Mouse (Mus musculus) left cerebral cortex, adult 18-20 months (tissue): ENCODE measurements around the gene Mgarp. TPM values are rescaled to one million over a fixed set of nuclear protein-coding genes. Genes with fewer than 3 reads are reported as not detected.

Experiments
- DNase-seq, 2 experiments: peaks; one replicate each; pipeline ENCODE4 v3.0.0; 2021 to 2022; ENCODE audit warnings: low spot score in 2 of 2, mixed read lengths in 1 of 2
- total RNA-seq, 2 experiments: library from RNA; stranded (reverse); gene quantifications; 2 replicates each; pipeline ENCODE4 v1.2.3; 2021

Mgarp gene
- total RNA-seq, 2 experiments from 2014 or later = not detected

- peak; percentile 65 to 81 for DNase-seq
Measured at GRCm38 (mm10) chr3:51341268-51342081, 55.1 kb downstream of the Mgarp start.

GRCm38 (mm10) chr3:51340552-51341267, 55.8 kb downstream of the Mgarp start, which contains the start of gene Elf2:
TSS of gene Elf2 (minus strand) at chr3:51340663.
- DNase-seq = peak; percentile 73 to 87

DNA sequence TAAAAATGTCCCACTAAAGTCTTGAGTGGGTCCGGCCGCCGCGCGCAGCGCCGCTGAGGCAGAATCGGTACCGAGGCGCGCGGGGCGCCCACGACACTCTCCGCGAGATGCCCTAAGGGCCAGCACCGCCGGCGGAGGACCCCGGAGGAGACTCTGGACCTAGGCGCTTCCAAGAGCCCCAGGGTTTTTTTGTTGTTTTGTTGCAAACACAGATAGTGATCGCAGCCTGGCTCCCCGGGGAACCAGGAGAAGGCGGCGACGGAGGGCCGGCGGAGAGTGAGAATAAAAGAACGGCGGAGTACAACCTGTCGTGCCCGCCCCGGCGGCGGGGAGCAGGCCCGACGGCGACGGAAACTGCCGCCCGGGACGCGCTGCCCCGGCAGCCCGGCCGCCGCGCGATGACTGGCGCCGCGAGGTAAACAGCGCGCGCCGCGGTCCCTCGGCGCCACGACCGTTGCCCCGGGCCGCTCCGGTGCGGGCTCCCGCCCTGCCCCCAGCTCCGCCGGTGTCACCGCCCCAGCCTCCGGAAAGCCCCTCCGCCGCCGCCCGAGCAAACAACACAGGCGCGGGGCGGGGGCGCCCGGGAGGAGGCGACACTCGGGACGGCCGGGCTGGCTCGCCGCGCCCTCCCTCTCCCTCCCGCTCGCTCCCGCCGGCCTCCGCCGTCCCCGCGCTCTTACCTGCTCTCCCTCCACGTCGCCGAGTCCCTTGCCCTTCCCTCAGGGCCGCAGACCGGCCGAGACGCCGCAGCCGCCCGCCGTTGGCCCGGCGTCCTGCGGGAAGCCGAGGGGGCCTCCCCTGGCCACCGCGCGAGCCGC, 56.6 kb downstream of the Mgarp start:
- peak; percentile 26 to 32 for DNase-seq

DNA sequence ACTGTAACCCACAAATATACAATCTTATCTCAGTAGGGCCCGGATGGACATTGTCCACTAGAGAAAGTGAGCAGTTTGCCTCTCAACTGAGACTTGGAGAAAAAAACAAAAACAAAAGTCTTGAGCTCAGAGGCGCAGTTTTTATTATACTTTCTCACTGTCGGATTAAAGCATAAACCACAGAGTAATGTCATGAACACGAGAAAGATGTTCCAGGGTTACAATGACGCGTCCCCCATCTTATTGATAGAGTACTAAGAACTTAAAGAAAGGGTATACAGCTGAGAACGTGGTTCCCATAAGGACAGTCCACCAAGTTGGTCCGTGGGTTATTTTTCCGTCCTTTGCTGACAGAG, 57.2 kb downstream of the Mgarp start:
- DNase-seq = no peak

Other genes with a start within 250 kb of the Mgarp start
- 10 to 100 TPM; 51.0 to 56.1 TPM for gene Noct, start 172.3 kb downstream of the Mgarp start, total RNA-seq
- 10 to 100 TPM; 58.3 to 60.2 TPM for gene Elf2, start 56.1 kb downstream of the Mgarp start, total RNA-seq
- 100 to 1,000 TPM; 283 to 337 TPM for gene Ndufc1, start 12.2 kb upstream of the Mgarp start, total RNA-seq
- 10 to 100 TPM; 41.6 to 51.3 TPM for gene Naa15, start 18.4 kb upstream of the Mgarp start, total RNA-seq
- gene Rab33b, start 87.2 kb upstream of the Mgarp start, total RNA-seq = 10 to 100 TPM; 18.5 to 20.9 TPM
- 100 to 1,000 TPM; 125 to 129 TPM for gene Setd7, start 164.1 kb upstream of the Mgarp start, total RNA-seq